Mouse (Mus musculus) heart, postnatal 14 days (tissue): ENCODE measurements around the gene 2410137M14Rik. TPM values are rescaled to one million over a fixed set of nuclear protein-coding genes. Genes with fewer than 3 reads are reported as not detected.
A peak's percentile ranks its signal among the peaks of the same experiment; 100 is the strongest.
"Not testable (repeated sequence)": the region's sequence is repeated elsewhere in the genome, so short reads cannot be mapped to it uniquely, and the experiment has no call there.

ENCODE experiments used
- DNase-seq, 2 experiments: peaks; one replicate each; pipeline ENCODE4 v3.0.0; 2021 to 2022
- intact Hi-C: fragments of 180-260 bp; cut with DNase I; formaldehyde crosslinking; loops from one replicate; pipeline ENCODE4 v1.15.1; 2025
- long read RNA-seq, 2 experiments: library from polyadenylated mRNA; stranded (forward); transcript quantifications; one replicate each; pipeline ENCODE4 v2.0.0; 2021
- total RNA-seq, 2 experiments: library from RNA; stranded (reverse); gene quantifications; 2 replicates each; pipeline ENCODE4 v1.2.3; 2021

Gene 2410137M14Rik
- not detected for total RNA-seq
- long read RNA-seq, experiment 1 = 0 reads
- long read RNA-seq, experiment 2 = 0 reads

DNA sequence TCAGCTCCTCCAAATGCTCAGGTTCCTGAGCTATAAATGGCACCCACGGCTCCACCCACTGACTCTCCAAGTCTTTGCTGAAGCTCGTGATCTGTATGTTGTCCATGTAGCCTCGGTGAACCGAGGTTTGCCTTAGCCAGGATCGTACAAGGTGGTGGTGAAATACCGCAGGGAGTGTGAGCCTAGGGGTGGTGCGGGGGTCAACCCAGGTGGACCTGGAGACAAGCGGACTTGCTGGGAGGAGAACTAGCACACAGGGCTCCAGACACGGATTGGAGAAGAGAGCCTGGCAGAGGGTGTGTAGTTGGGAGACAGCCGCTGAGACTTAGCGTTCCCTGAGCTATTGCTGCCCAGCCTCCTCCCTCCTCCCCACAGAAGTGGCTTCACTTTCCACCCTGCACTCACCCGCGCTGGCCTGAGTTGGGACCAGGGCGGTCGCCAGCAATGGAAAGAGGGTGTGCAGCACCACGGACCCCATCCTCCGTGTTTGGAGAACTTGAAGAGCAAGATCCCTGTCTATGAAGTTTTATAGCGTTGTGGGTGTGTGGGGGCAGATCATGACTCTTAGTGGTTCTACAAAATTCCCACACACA lies at the start of gene 2410137M14Rik:
Gene 2410137M14Rik, minus strand, starts transcription at position 17 of the 593 bp plus-strand sequence.
- peak in 1 of 2 experiments; percentile 5 for DNase-seq

DNA sequence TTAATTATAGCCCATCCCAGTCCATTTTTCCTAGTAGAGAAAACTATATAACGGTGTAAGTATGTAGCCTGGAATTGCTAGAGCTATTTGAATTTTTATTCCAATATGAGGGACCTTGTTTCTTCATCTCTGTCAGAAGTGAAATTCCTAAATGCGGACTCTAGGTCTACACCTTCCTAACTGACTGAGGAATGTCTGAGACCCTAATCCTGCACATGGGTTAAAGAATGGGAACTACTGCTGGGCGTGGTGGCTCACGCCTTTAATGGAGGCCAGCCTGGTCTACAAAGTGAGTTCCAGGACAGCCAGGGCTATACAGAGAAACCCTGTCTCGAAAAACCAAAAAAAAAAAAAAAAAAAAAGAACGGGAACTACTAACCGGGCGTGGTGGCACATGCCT lies 48.1 kb upstream of the 2410137M14Rik start:
- no peak for DNase-seq
- intact Hi-C loops = no loop called here

More for the DNA sequence above, at the start of gene 2410137M14Rik:
- intact Hi-C loops = no loop called here

DNA sequence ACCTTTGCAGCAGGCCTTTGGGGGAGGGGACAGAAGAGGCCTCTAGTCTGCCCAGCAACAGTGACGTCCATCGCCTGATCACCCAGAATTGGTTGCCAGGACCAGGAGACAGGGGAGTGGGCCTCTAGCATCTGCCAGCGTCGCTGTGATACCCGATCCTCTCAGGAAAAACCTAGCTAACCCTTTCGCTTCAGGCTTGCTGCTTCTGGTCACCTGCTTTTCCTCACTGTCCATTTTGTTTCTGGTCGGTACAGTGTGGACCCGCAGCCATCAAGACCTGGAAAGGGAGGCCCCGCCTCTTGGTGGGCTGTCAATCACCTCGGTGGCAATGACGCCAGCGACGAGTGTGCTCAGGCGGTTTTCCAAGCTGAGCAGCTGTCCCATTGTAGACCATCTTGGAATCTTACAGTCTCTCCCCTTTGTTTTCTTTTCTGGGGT lies 47.7 kb upstream of the 2410137M14Rik start:
- peak; percentile 86 to 92 for DNase-seq
- intact Hi-C loops = no loop called here

DNA sequence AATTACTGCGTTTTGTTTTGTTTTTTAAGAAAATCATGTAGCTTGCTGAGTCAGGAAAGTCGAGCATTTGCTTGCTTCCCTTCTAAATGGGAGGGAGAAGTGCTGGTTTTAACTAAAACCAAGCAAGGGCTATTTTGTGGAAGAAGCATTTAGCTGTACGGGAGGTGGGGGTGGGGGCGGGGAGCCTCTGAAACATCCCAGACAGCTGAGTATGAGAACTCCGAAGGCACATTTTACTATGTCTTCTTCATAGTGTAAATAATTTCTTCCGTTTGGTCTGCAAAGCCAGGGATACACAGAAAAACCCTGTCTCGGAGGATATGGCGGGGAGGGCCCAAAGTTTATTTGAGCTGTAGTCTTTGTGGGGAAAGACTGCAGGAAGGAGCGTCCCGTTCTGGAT lies 47.2 kb upstream of the 2410137M14Rik start:
- no peak for DNase-seq
- intact Hi-C loops = no loop called here

DNA sequence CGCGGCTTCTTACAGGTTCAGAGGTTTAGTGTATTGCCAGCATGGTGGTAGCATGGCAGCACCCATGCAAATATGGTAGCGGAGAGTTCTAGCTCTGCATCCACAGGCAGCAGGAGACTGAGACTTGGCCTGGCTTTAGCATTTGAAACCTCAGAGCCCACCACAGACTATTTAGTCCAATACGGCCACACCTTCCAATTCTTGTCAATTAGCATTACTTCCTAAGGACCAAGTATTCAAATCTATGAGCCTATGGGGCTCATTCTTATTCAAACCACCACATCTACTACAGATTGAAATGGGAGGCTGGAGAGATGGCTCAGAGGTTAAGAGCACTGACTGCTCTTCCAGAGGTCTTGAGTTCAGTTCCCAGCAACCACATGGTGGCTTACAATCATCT lies 46.4 kb upstream of the 2410137M14Rik start:
- intact Hi-C loops = no loop called here
- no peak for DNase-seq

DNA sequence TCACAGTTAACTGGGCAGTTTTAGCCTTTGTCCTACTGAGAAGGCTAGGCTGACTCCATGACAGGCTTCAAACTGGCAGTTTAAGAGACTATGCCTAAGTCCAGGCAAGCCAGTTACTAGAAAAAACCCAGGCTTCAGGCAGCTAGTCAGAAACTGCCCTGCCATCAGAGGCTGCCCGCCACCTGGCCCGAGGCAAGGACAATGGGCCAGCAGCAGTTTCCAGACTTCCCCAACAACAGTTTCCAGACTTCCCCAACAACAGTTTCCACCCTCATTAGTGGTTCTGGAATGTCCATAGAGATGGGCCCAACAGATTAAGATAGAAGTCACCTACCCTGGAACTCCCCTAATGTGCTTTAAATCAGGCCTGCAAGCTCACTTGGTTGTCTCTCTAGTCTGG lies 45.4 kb upstream of the 2410137M14Rik start:
- no peak for DNase-seq
- intact Hi-C loops = no loop called here

DNA sequence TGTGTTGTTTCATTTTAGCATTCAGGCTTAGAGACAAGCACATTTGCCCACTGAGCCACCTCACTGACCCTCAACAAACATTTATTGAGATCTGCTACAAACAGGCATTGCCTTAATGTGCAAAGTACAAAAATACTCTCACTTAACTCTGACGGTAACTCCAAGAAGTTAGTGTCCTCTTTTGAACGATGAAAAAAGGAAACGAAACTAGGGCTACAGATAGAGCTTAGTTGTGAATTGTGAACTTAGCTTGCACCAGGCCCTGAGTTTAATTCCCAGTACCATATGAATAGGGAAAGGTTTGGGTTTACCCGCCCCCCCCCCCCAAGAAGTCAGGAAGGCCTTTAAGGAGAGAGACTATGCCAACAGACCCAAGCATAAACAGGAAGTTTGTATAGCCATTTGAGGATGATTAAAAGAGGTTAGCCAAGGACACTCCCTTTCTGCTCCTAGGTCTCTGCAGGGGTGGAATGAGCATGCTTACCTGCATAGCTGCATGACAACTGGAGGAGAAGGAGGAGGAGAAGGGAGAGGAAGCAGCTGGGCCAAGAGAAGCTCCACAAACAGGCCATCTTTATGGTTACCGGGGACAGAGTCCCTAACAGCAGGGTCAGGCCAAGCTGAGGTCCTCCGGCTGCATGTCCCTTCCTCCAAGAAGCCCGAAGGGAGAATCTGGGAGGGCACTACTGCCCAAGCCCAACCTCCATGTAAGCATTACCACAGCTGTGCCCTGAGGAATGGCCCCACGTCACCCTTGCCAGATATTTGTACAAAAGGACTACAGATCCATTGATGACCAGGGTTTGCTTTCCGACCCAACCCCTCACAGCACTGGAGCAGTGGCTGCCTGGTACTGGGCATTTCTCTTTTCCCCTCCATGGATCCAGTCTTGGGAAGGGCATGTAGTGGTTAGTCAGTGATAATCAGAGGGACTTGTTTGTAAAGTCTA lies 41.9 kb upstream of the 2410137M14Rik start, which contains the start of gene Mog:
Gene Mog, minus strand, starts transcription at position 771 of the 949 bp plus-strand sequence.
- intact Hi-C loops = no loop called here
- no peak for DNase-seq

DNA sequence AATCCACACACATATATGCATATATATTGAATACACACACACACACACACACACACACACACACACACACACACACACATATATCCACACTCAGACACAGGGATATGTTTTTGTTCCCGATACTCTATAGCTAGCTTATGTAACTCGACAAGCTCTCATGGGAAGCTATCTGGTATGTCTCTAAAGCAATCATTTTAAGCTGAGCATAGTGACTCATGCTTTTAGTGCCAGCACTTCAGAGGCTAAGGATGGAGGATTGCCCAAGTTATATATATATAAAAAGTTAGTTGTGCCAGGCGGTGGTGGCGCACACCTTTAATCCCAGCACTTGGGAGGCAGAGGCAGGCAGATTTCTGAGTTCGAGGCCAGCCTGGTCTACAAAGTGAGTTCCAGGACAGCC lies 38.2 kb upstream of the 2410137M14Rik start:
- DNase-seq, intact Hi-C loops: not testable (repeated sequence)

DNA sequence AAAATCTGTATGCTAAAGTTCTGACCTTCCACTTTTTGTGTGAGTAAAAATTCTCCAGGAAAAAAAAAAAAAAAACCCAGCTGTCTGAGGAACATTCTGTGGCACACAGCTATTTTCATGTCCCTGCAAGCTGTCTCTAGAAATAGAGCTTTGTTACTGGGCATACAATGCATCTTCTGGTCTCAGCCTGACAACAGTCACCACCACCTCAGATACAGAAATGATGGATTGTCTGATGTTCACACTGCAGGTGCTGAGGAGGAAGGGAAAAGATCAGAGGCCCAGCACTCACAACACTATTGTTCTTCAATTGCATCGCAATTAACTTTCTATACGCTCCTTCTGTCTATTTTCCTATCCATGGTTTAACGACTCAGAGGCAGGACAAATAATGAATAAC lies 37.3 kb upstream of the 2410137M14Rik start:
- no peak for DNase-seq
- intact Hi-C loops = no loop called here

DNA sequence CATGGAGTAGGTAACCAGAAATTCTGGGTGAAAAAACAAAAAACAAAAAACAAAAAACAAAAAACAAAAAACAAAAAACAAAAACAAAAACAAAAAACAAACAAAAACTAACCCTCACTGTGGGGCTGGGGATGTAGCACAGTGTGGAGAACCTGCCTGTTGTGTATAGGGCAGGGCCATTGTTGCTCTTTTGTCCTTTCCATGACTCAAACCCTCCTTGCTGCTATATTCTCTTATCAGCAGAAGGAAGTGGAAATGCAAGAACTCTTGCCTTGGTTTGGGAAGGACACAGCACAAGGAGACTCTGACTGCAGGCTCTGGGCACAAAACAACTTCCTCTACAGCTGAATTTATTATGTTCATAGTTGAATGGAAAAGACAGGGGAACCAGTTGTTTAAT lies 35.3 kb upstream of the 2410137M14Rik start:
- intact Hi-C loops = no loop called here
- DNase-seq = no peak

DNA sequence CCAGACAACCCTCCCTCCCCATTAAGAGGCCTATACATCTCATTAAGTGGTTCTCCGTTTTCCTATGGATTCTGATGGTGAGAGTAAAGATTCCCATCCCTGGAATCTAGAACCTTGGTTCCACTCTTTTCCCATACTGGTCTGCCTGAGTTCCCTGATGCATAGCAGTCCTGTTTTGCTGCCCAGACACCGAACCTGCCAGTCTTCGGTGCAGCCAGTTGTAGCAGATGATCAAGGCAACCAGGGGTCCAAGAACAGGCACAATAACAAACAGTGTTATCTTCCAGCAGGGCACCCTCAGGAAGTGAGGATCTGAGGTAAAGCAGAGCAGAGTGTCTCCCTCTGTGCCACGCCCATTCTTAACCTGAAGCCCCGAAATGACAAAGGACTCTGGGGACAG lies 31.1 kb upstream of the 2410137M14Rik start:
- intact Hi-C loops = no loop called here
- no peak for DNase-seq

DNA sequence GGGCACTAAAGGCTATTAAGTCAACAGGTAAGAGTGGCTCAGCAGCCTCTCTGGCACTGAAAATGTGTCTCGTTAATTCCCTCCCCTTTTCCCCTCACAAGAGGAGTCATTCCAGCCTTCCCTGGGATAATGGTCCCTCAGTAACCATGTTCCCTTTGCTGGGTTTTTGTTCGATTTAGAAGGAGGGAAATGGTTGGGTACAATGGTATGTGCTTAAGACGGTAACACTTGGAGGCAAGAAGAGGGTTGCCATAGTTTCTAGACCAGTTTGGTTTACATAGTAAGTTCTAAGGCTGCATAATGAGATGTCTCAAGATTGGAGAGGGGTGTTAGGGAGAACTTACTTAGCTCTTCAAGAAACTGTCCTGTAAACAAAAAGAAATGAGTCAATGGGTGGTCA lies 30.7 kb upstream of the 2410137M14Rik start:
- DNase-seq = no peak
- intact Hi-C loops = no loop called here

DNA sequence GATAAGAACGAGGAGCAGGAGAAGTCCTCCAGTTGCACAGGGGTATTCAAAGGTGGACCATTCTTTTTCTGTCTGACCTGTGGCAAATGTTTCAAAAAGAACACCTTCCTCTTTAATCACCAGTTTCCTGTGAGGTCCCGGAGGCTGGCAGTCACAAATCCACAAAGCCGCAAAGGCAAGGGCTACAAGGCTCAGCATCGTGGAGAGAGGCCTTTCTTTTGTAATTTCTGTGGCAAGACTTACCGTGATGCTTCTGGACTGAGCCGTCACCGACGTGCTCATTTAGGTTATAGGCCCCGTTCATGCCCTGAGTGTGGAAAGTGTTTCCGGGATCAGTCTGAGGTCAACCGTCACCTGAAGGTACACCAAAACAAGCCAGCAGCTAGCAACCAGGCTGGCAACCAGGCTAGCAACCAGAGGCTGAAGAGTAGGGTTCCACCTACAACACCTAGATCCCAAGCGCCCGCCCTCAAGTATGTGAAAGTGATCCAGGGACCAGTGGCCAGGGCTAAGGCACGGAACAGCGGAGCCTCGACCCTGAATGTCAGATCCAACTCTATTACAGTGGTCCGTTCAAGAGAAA lies 28.5 kb upstream of the 2410137M14Rik start:
- intact Hi-C loops = no loop called here
- no peak for DNase-seq

DNA sequence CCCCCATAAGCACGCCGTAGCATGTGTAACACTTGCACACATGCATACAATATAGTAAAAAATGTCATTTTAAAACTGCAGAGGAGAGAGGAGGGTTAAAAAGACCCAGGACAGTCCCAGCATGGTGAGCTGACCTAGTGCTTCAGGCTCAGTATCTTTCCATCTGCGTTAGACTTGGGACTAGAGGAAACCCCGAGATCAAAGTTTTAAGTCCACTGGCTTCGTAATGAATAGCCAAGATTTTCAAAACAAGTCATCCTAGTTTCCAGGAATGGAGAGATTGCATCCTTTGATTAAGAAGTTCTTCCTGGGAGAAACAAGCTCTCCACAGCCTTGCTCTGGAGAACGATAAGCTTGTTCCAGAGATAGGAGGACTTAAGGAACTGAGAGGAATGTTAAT lies 27.1 kb upstream of the 2410137M14Rik start:
- intact Hi-C loops = no loop called here
- DNase-seq = no peak

DNA sequence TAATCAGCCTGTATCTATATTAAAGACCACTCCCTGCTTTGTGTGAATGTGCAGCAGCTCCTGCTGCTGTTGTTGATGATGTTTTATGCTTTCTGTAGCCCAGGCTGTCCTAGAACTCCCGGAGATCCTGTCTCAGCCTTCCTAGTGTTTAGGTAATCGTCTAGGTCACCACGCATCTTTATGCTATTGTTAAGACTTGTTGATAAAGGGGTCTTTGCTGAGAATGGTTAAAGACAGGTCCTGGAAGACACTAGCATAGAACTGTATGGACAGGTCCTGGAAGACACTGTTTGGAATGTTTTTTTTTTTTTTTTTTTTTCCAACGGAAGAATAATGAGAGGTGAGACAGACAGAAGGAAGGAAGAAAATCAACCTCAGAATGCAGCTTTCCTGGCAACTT lies 22.3 kb upstream of the 2410137M14Rik start:
- intact Hi-C loops = loop anchor here (5.0 kb wide), 1 partner anchor 166 kb away; the partner anchor contains the start of gene Trim26
- no peak for DNase-seq

DNA sequence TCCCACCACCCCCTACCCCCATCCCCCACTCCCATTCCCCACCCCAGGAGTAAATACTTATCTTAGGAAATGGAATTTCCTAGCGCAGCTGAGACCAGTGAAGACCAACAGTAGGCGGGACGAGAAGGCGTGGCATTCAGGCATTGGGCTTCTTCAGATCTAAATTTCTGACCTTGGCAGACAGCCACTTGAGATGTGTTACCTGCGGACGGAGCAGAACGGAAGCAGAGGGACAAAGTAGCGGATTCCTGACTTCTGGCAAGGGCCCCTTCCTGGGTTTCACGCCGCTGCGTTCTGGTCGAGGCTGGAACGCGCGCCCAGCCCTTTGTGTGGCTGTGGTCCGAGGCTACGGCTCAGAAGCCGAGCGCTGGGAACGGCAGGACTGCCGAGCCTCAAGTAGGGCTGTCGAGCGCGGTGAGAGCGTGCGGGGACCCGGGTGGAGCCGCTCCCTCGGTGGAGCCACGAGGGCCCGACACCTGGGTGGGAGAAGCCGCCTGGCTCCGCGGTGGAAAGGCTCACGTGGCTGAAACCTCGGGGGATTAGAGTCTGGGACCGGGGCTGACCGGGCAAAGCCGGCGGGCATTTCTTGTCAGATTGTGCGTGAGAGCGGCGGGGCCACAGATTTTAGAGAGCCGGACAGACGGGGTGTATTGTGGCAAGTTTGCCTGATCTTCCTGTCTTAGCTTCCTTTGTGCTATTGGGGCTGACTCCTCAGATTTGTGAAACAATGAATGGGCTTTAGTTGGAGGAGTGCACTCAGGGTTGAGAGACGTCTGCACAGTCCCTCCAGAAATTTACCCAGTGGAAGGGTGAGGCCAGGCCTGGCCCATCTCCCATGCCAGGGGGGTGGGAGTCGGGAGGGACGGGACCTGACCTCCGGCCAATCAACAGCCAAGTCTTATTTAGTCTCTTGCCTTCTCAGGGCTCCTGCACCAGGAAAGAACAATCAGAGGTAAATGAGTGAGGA lies 21.6 kb upstream of the 2410137M14Rik start:
- intact Hi-C loops = loop anchor here (5.0 kb wide), 1 partner anchor 165 kb away; the partner anchor contains the start of gene Trim26
- DNase-seq = peak; percentile 42 to 48

DNA sequence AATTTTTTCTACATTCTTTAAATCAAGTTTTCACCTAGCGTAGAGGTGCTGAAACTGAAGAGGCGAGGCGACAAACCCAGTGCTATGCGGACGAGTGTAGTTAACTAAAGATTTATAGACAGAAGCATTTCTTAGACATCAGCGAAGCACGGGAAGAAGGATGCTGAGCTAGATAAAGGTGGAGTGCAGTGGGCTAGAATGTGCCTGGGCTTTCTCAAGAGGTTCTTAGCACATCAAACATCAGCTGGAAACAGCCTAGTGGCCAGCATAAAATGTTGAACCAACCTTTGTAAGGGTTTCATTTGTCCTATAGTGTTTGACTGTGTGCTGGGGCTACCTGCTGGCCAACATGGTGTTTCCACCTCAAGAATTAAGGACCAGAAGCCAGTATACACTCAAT lies 19.8 kb upstream of the 2410137M14Rik start, which contains the start of gene Zfp57:
Gene Zfp57, plus strand, starts transcription at position 301 of the 400 bp plus-strand sequence.
- intact Hi-C loops = loop anchor here (5.0 kb wide), 1 partner anchor 164 kb away; the partner anchor contains the start of gene Trim26
- DNase-seq = no peak

DNA sequence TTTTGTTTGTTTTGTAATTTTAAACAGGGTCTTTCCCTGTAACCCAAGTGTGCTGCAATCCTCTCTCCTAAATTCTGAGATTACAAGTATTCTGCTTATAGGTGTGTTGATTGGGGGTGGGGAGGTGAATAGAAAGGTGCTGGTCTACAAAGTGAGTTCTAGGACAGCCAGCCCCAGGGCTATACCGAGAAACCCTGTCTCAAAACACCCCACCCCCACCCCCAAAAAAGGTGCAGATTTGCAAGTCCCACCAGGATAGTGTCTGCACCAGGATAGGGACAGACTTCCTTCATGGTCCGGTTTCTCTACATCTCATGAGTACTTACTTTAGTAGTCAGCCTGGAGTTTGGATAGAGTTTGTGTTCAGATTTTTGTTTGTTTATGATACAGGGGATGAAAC lies 17.4 kb upstream of the 2410137M14Rik start:
- no peak for DNase-seq
- intact Hi-C loops = loop anchor here (5.0 kb wide), 1 partner anchor 49 kb away; the partner anchor contains the start of gene Gabbr1

DNA sequence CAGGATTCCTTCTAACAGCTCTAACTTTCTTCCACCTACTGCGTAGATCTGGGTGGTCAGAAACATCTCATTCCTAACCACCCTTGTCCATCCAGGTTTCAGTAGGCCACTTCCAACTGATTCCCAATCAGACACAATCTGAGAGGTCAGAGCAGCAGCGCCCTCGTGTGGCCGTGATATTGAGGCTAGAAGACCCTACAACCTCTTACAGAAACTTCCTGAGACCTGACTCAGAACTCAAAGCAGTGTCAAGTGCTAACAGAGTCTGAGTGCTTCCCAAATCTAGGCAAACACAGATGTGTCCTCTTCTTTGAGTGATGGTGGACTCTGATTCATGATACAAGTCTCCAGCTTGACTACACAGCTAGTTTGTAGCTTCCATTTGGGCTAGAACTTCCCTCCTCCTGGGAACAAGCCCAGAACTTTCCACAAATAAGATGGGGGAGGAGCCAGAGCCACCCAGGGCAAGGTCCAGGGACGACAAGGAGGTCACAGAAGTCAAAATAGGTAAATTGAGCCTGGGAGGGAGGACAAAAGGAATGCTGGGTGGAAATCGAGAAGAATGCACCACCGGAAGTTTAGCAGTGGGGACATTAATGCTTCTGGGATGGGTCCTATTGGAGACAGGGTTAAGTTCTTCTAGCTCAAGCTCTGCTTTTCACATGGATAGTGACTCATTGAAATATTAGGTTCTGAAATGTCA lies 16.1 kb upstream of the 2410137M14Rik start:
- DNase-seq = peak; percentile 78 to 85
- intact Hi-C loops = loop anchor here (5.0 kb wide), 1 partner anchor 50 kb away; the partner anchor contains the start of gene Gabbr1
